Mouse (Mus musculus): ENCODE data around the gene Erich6. TPM values are rescaled to one million over a fixed set of nuclear protein-coding genes. Genes with fewer than 3 reads are reported as not detected.

Erich6 gene
- polyA plus RNA-seq (2015; fragmentation: Nextera tagmentation; extraction: Ambion mirVana), result 0.23 and 0.28 TPM in 2 replicates

GRCm38 (mm10) chr3:58636406-58637295 lies at the start of gene Erich6:
Erich6 (minus strand) TSS chr3:58637207.
- H3K9ac ChIP-seq, result peak within 1 kb of the TSS; percentile 37
- peak within 1 kb of the TSS; percentile 95 for H3K4me2 ChIP-seq
- peak within 1 kb of the TSS; percentile 58 for H3K27ac ChIP-seq (replicated peaks)
- no peaks in the 10 kb centered on the region for H3K36me3 ChIP-seq
- no peaks in the 10 kb centered on the region for H3K27me3 ChIP-seq
- H3K9me3 ChIP-seq, result no peaks in the 10 kb centered on the region
- H3K4me3 ChIP-seq, result peak within 1 kb of the TSS; percentile 48
- peak; percentile 80 for ATAC-seq (ENCODE audit: low FRiP score, low read depth)
- peaks cover 10% of the 10 kb centered on the region; the same call in 1 of the 2 replicates for H3K4me1 ChIP-seq (replicated peaks)
- WGBS, result under 1% methylated on average over 34 of the region's 34 CpGs

DNA sequence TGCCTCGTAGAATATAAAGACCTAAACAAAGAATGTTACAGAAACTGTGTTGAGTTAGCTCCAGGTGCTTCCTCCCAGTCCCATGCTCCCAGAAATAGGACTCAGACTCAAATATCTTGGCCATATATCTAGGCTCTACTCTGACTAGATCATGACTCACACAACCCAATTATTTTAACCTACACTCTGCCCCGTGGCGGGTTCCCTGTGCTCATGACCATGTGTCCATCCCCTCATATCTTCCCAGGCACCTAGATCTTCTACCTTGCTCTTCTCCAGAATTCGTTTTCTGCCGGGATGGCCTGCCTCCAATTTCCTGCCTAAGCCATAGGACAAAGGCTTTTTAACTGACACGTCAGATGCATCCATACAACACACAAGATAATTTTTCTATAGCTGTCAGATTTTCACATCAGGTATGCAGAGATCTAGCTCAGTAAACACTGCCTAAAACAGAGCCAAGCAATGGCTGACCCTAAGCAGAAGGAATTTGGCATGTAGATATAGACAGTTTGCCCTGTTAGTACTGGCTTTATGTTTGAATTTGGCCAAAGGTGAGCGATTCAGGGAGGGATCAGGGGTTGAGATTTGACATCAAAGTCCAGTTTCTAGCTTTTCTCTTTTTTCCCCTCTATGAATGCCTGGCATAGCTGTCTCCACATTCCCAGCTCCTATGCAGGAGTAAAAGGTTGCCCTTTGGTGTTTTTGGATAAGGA lies 49.4 kb upstream of the Erich6 start:
- no peaks in the 10 kb centered on the region for H3K9me3 ChIP-seq
- H3K4me1 ChIP-seq (replicated peaks), result peaks cover 34% of the 10 kb centered on the region
- H3K4me2 ChIP-seq, result no peak overlapping the region
- no peaks in the 10 kb centered on the region for H3K27me3 ChIP-seq
- ATAC-seq (ENCODE audit: low FRiP score, low read depth), result no peak
- no peaks in the 10 kb centered on the region for H3K36me3 ChIP-seq
- no peak overlapping the region for H3K27ac ChIP-seq (replicated peaks)
- WGBS, result 88% methylated on average over 7 of the region's 7 CpGs
- H3K4me3 ChIP-seq, result no peak overlapping the region
- no peak overlapping the region for H3K9ac ChIP-seq

GRCm38 (mm10) chr3:58685396-58685795 lies 48.4 kb upstream of the Erich6 start:
- Histone ChIP-seq H3K4me2 (no peak overlapping the region), H3K4me3 (no peak overlapping the region), H3K9me3 (no peaks in the 10 kb centered on the region), H3K27ac (replicated peaks) (no peak overlapping the region), H3K27me3 (no peaks in the 10 kb centered on the region), H3K9ac (no peak overlapping the region), H3K36me3 (no peaks in the 10 kb centered on the region), H3K4me1 (replicated peaks) (peaks cover 41% of the 10 kb centered on the region)
- 90% methylated on average over 3 of the region's 3 CpGs for WGBS
- no peak for ATAC-seq (ENCODE audit: low FRiP score, low read depth)

DNA sequence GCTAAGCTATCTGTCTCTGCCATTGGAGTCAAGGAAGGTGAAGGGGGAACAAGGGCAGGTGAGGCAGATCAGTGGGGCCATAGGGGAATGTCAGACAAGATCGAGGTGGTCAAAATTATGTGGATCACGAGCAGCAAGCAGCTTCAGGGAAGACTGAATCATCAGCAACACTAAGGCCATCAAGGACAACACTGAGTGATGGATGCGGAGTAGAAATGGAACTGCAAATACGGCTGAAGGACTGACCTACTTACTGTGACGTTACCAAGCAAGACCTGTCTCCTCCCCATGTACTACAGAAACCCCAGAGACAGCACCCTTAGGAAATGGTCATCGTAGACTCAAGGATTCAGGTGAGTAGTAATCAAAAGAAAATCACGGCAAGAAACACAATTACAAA lies 46.3 kb upstream of the Erich6 start:
- H3K4me1 ChIP-seq (replicated peaks), result peaks cover 37% of the 10 kb centered on the region
- H3K4me2 ChIP-seq, result no peak overlapping the region
- no peaks in the 10 kb centered on the region for H3K27me3 ChIP-seq
- no peaks in the 10 kb centered on the region for H3K9me3 ChIP-seq
- H3K9ac ChIP-seq, result no peak overlapping the region
- H3K36me3 ChIP-seq, result no peaks in the 10 kb centered on the region
- no peak for ATAC-seq (ENCODE audit: low FRiP score, low read depth)
- no peak overlapping the region for H3K4me3 ChIP-seq
- H3K27ac ChIP-seq (replicated peaks), result no peak overlapping the region
- 92% methylated on average over 7 of the region's 7 CpGs for WGBS

GRCm38 (mm10) chr3:58682336-58682735 lies 45.3 kb upstream of the Erich6 start:
- no peak for ATAC-seq (ENCODE audit: low FRiP score, low read depth)
- WGBS, result 72% methylated on average over 4 of the region's 4 CpGs
- Histone ChIP-seq H3K4me2 (no peak overlapping the region), H3K4me3 (no peak overlapping the region), H3K27ac (replicated peaks) (no peak overlapping the region), H3K9me3 (no peaks in the 10 kb centered on the region), H3K27me3 (no peaks in the 10 kb centered on the region), H3K4me1 (replicated peaks) (peaks cover 45% of the 10 kb centered on the region), H3K9ac (no peak overlapping the region), H3K36me3 (no peaks in the 10 kb centered on the region)

DNA sequence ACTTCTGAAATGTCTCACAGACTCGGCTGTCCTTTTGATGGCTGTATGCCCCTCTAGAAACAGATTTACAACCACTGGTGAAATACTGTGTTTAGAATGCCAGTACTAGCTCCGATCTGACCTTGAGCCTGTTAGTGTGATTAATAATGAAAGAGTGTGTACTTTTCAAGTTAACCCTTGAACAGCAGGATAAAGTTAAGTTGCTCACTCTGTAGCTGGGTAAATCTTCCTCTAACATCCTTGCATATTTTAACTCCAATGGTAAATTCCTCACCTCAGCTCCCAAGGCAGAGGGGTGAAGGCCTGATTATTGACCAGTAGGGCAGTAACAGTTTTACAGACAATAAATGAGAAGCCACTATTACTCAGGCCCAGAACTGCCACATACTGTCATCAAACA lies 44.8 kb upstream of the Erich6 start:
- 46% methylated on average over 2 of the region's 2 CpGs for WGBS
- Histone ChIP-seq H3K36me3 (no peaks in the 10 kb centered on the region), H3K9ac (no peak overlapping the region), H3K27me3 (no peaks in the 10 kb centered on the region), H3K4me2 (no peak overlapping the region), H3K4me3 (no peak overlapping the region), H3K27ac (replicated peaks) (no peak overlapping the region), H3K4me1 (replicated peaks) (peaks cover 46% of the 10 kb centered on the region), H3K9me3 (no peaks in the 10 kb centered on the region)
- ATAC-seq (ENCODE audit: low FRiP score, low read depth), result no peak

- no peaks in the 10 kb centered on the region for H3K27me3 ChIP-seq
- H3K4me2 ChIP-seq, result no peak overlapping the region
- peaks cover 46% of the 10 kb centered on the region for H3K4me1 ChIP-seq (replicated peaks)
- H3K9me3 ChIP-seq, result no peaks in the 10 kb centered on the region
- no peak for ATAC-seq (ENCODE audit: low FRiP score, low read depth)
- H3K4me3 ChIP-seq, result no peak overlapping the region
- no peaks in the 10 kb centered on the region for H3K36me3 ChIP-seq
- H3K27ac ChIP-seq (replicated peaks), result no peak overlapping the region
- no peak overlapping the region for H3K9ac ChIP-seq
- 88% methylated on average over 7 of the region's 7 CpGs for WGBS
These were observed 44.1 kb upstream of the Erich6 start for GRCm38 (mm10) chr3:58680943-58681637.

GRCm38 (mm10) chr3:58679996-58680395 lies 43.0 kb upstream of the Erich6 start:
- Histone ChIP-seq H3K4me1 (replicated peaks) (peaks cover 46% of the 10 kb centered on the region), H3K36me3 (no peaks in the 10 kb centered on the region), H3K4me2 (no peak overlapping the region), H3K4me3 (no peak overlapping the region), H3K27ac (replicated peaks) (peak overlapping the region; percentile 30; the same call in 1 of the 2 replicates), H3K9me3 (no peaks in the 10 kb centered on the region), H3K27me3 (no peaks in the 10 kb centered on the region), H3K9ac (no peak overlapping the region)
- WGBS, result 51% methylated on average over 4 of the region's 4 CpGs
- no peak for ATAC-seq (ENCODE audit: low FRiP score, low read depth)

- ATAC-seq (ENCODE audit: low FRiP score, low read depth), result no peak
- no peak overlapping the region for H3K27ac ChIP-seq (replicated peaks)
- WGBS, result 47% methylated on average over 2 of the region's 2 CpGs
These were observed 41.9 kb upstream of the Erich6 start for GRCm38 (mm10) chr3:58678905-58679304.

GRCm38 (mm10) chr3:58678384-58678783 lies 41.4 kb upstream of the Erich6 start:
- WGBS, result 60% methylated on average over 8 of the region's 8 CpGs
- Histone ChIP-seq H3K4me3 (no peak overlapping the region), H3K4me2 (no peak overlapping the region)

More at GRCm38 (mm10) chr3:58678905-58679304, 41.9 kb upstream of the Erich6 start:
- Histone ChIP-seq H3K4me1 (replicated peaks) (peaks cover 46% of the 10 kb centered on the region), H3K4me2 (no peak overlapping the region), H3K9me3 (no peaks in the 10 kb centered on the region), H3K27me3 (no peaks in the 10 kb centered on the region), H3K4me3 (no peak overlapping the region), H3K9ac (no peak overlapping the region), H3K36me3 (0 out of 2 replicates have a peak, but pooled peaks cover 6% of the 10 kb centered on the region)

DNA sequence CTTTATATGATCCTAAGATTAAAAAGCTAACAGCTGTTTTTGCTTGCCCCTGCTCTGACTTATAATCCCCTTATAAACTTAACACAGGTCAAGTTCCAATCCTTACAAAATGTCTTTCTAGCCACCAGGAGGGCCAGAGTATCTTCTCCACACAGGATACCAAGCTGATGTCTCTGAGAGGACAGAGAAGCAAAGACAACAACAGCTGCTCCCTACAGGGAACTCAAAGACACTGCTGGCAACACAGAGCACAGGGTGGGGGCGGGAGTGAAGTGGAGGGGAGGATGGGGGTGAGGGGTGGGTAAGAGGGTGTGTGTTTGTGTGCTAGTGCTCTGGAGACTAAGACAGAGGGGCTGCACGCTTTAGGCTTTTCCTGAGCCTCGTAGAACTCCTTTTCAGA lies 40.6 kb upstream of the Erich6 start:
- Histone ChIP-seq H3K27ac (replicated peaks) (no peak overlapping the region; the same call in 1 of the 2 replicates), H3K4me1 (replicated peaks) (peaks cover 37% of the 10 kb centered on the region)
- ATAC-seq (ENCODE audit: low FRiP score, low read depth), result no peak

More at GRCm38 (mm10) chr3:58678384-58678783, 41.4 kb upstream of the Erich6 start:
- Histone ChIP-seq H3K4me1 (replicated peaks) (peaks cover 44% of the 10 kb centered on the region), H3K9ac (no peak overlapping the region), H3K27ac (replicated peaks) (no peak overlapping the region), H3K27me3 (no peaks in the 10 kb centered on the region), H3K36me3 (0 out of 2 replicates have a peak, but pooled peaks cover 6% of the 10 kb centered on the region), H3K9me3 (no peaks in the 10 kb centered on the region)
- no peak for ATAC-seq (ENCODE audit: low FRiP score, low read depth)

More for the DNA sequence above, 40.6 kb upstream of the Erich6 start:
- Histone ChIP-seq H3K36me3 (0 out of 2 replicates have a peak, but pooled peaks cover 6% of the 10 kb centered on the region), H3K9me3 (no peaks in the 10 kb centered on the region), H3K4me2 (no peak overlapping the region), H3K27me3 (no peaks in the 10 kb centered on the region), H3K4me3 (no peak overlapping the region), H3K9ac (no peak overlapping the region)
- WGBS, result 49% methylated on average over 3 of the region's 3 CpGs
